Mouse (Mus musculus) cortical plate, adult 2 months (tissue): ENCODE results near the gene Eid2.

Experiments
- CTCF ChIP-seq: fragments of 200-500 bp; IDR thresholded peaks from 2 replicates; pipeline ENCODE4 v1.5.1; 2011; ENCODE audit warnings: mild to moderate bottlenecking, control low read depth, low read length; ENCODE audit not compliant: insufficient read depth; ENCODE audit errors: extremely low read depth
- POLR2A ChIP-seq: fragments of 200-500 bp; IDR thresholded peaks from 2 replicates; pipeline ENCODE4 v1.6.1; 2011; ENCODE audit warnings: mild to moderate bottlenecking, low read length, control low read depth; ENCODE audit not compliant: insufficient read depth; ENCODE audit errors: extremely low read depth

DNA sequence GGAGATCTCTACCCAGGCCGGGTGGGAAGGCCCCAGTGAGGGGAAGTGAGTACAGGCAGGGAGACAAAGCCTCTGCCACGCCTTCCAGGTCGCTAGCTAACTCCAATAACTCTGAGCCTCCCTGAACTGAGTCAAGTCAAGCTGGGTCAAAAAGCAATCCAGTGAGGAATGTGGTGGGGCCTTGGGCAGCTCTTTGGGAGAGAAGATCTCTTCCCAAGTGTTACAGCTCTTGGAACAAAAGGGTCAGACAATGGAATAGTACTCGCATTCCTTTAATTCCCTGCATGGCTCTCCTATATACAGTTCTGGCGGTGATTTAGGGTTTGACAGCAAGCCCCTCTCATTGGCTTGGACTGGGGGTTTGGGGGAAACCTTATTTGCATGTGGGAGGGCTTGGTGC, 4.8 kb upstream of the Eid2 start:
- TF ChIP-seq CTCF: no peak
- TF ChIP-seq POLR2A: no peak
